Mouse (Mus musculus) kidney, adult 2 months (tissue): ENCODE results near the gene Kcnk10.

Experiments
- CTCF ChIP-seq: fragments of 200-500 bp; conservative IDR thresholded peaks from 2 replicates; pipeline ENCODE4 v1.5.1; 2011; ENCODE audit warnings: low read depth, mild to moderate bottlenecking, control low read depth, low read length, moderate library complexity, mixed read lengths; ENCODE audit not compliant: insufficient read depth, insufficient read length
- POLR2A ChIP-seq: fragments of 200-500 bp; IDR thresholded peaks from one replicate; pipeline ENCODE4 v1.6.1; 2011; ENCODE audit warnings: low read depth, low read length, control low read depth

DNA sequence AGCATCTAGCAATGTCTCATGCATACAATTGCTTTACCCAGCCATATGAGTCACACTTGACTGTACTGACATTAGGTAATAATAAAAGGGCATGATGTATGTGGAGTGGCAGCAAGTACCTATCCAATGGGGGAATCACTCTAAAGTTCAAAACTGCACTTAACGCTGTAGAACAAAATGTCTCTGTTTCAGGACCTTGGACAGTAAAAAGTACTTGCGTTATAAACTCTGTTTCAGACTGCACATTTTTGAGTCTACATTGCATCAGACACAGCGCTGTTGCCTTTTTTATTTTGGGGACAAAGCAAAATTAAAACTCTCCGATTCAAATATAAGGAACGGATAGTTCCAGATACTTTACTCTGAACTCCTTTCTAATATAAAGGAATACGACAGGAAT is 10.5 kb upstream of the Kcnk10 start:
- TF ChIP-seq POLR2A (no peak), CTCF (no peak)
